Mouse (Mus musculus) megakaryocyte, embryonic 14.5 days (primary cell): Measurements from ENCODE around the gene Ppan.

Experiments used
- FLI1 ChIP-seq: IDR thresholded peaks from 2 replicates; pipeline ENCODE4 v1.6.1; 2012; ENCODE audit warnings: low read length, inconsistent platforms, mixed read lengths
- GATA1 ChIP-seq: IDR thresholded peaks from 3 replicates; pipeline ENCODE4 v1.6.1; 2012; ENCODE audit warnings: mixed read lengths, low read length, inconsistent platforms, borderline replicate concordance

GRCm38 (mm10) chr9:20875021-20875790 is 12.8 kb upstream of the Ppan start:
- TF ChIP-seq GATA1 (no peak), FLI1 (no peak)
